Mouse (Mus musculus): ENCODE results near the gene Pax3. TPM values are rescaled to one million over a fixed set of nuclear protein-coding genes. Genes with fewer than 3 reads are reported as not detected.

Pax3 gene
- total and polyA plus RNA-seq, 2 experiments from 2014 or later = 0.19 to 0.40 TPM

GRCm38 (mm10) chr1:78155796-78156195 is 41.1 kb downstream of the Pax3 start:
- DNase-seq (no peak), ATAC-seq (no peak)
- Histone ChIP-seq H3K4me2 (ENCODE audit: low read depth) (no peak overlapping the region), H3K4me1 (ENCODE audit: insufficient read depth) (no peaks in the 10 kb centered on the region), H3K4me3 (ENCODE audit: low read depth, low read length) (no peak overlapping the region), H3K27ac (ENCODE audit: low read depth, low read length) (no peak overlapping the region), H3K9me3 (ENCODE audit: low read length) (no peaks in the 10 kb centered on the region), H3K36me3 (ENCODE audit: insufficient read depth) (no peaks in the 10 kb centered on the region), H3K27me3 (ENCODE audit: insufficient read depth, low read length) (peaks cover 69% of the 10 kb centered on the region), H3K9ac (no peak overlapping the region)
- TF ChIP-seq CTCF (IDR thresholded peaks at IDR 0.05; ENCODE audit: low read depth) = no peak
- WGBS = 82% methylated on average over 4 of the region's 4 CpGs

- no peak overlapping the region for H3K9ac ChIP-seq
- 52% methylated on average over 2 of the region's 2 CpGs for WGBS
- ATAC-seq = no peak
- no peak overlapping the region for H3K27ac ChIP-seq (ENCODE audit: low read depth, low read length)
- peaks cover 83% of the 10 kb centered on the region for H3K27me3 ChIP-seq (ENCODE audit: insufficient read depth, low read length)
- H3K36me3 ChIP-seq (ENCODE audit: insufficient read depth) = no peaks in the 10 kb centered on the region
- H3K4me2 ChIP-seq (ENCODE audit: low read depth) = no peak overlapping the region
- no peaks in the 10 kb centered on the region for H3K4me1 ChIP-seq (ENCODE audit: insufficient read depth)
- H3K9me3 ChIP-seq (ENCODE audit: low read length) = no peaks in the 10 kb centered on the region
- no peak overlapping the region for H3K4me3 ChIP-seq (ENCODE audit: low read depth, low read length)
- DNase-seq = no peak
- no peak for TF ChIP-seq CTCF (IDR thresholded peaks at IDR 0.05; ENCODE audit: low read depth)
Observed at GRCm38 (mm10) chr1:78148011-78148623, 48.8 kb downstream of the Pax3 start.

GRCm38 (mm10) chr1:78143403-78143802 is 53.5 kb downstream of the Pax3 start:
- Histone ChIP-seq H3K27ac (ENCODE audit: low read depth, low read length) (no peak overlapping the region), H3K4me1 (ENCODE audit: insufficient read depth) (no peaks in the 10 kb centered on the region), H3K4me2 (ENCODE audit: low read depth) (no peak overlapping the region), H3K4me3 (ENCODE audit: low read depth, low read length) (no peak overlapping the region), H3K9ac (no peak overlapping the region), H3K36me3 (ENCODE audit: insufficient read depth) (no peaks in the 10 kb centered on the region), H3K9me3 (ENCODE audit: low read length) (no peaks in the 10 kb centered on the region), H3K27me3 (ENCODE audit: insufficient read depth, low read length) (peaks cover 91% of the 10 kb centered on the region)
- WGBS = 10% methylated on average over 6 of the region's 6 CpGs
- TF ChIP-seq CTCF (IDR thresholded peaks at IDR 0.05; ENCODE audit: low read depth) = no peak
- peak; percentile 40 for DNase-seq
- no peak for ATAC-seq

GRCm38 (mm10) chr1:78142912-78143311 is 54.0 kb downstream of the Pax3 start:
- WGBS = 39% methylated on average over 6 of the region's 6 CpGs
- Histone ChIP-seq H3K4me3 (ENCODE audit: low read depth, low read length) (no peak overlapping the region), H3K27me3 (ENCODE audit: insufficient read depth, low read length) (peaks cover 91% of the 10 kb centered on the region), H3K4me2 (ENCODE audit: low read depth) (no peak overlapping the region), H3K36me3 (ENCODE audit: insufficient read depth) (no peaks in the 10 kb centered on the region), H3K9me3 (ENCODE audit: low read length) (no peaks in the 10 kb centered on the region), H3K4me1 (ENCODE audit: insufficient read depth) (no peaks in the 10 kb centered on the region), H3K9ac (no peak overlapping the region), H3K27ac (ENCODE audit: low read depth, low read length) (no peak overlapping the region)
- TF ChIP-seq CTCF (IDR thresholded peaks at IDR 0.05; ENCODE audit: low read depth) = no peak
- ATAC-seq (no peak), DNase-seq (no peak)

- Histone ChIP-seq H3K4me1 (ENCODE audit: insufficient read depth) (no peaks in the 10 kb centered on the region), H3K27me3 (ENCODE audit: insufficient read depth, low read length) (peaks cover 95% of the 10 kb centered on the region), H3K27ac (ENCODE audit: low read depth, low read length) (no peak overlapping the region), H3K36me3 (ENCODE audit: insufficient read depth) (no peaks in the 10 kb centered on the region), H3K4me3 (ENCODE audit: low read depth, low read length) (no peak overlapping the region), H3K9ac (no peak overlapping the region), H3K4me2 (ENCODE audit: low read depth) (no peak overlapping the region), H3K9me3 (ENCODE audit: low read length) (no peaks in the 10 kb centered on the region)
- DNase-seq (peak; percentile 62), ATAC-seq (no peak)
- 12% methylated on average over 9 of the region's 9 CpGs for WGBS
- no peak for TF ChIP-seq CTCF (IDR thresholded peaks at IDR 0.05; ENCODE audit: low read depth)
Observed at GRCm38 (mm10) chr1:78141741-78142501, 55.0 kb downstream of the Pax3 start.

GRCm38 (mm10) chr1:78141314-78141713 is 55.6 kb downstream of the Pax3 start:
- Histone ChIP-seq H3K27ac (ENCODE audit: low read depth, low read length) (no peak overlapping the region), H3K4me2 (ENCODE audit: low read depth) (no peak overlapping the region), H3K36me3 (ENCODE audit: insufficient read depth) (no peaks in the 10 kb centered on the region), H3K9ac (no peak overlapping the region), H3K4me3 (ENCODE audit: low read depth, low read length) (no peak overlapping the region), H3K9me3 (ENCODE audit: low read length) (no peaks in the 10 kb centered on the region), H3K4me1 (ENCODE audit: insufficient read depth) (no peaks in the 10 kb centered on the region), H3K27me3 (ENCODE audit: insufficient read depth, low read length) (peaks cover 95% of the 10 kb centered on the region)
- TF ChIP-seq CTCF (IDR thresholded peaks at IDR 0.05; ENCODE audit: low read depth) = no peak
- DNase-seq (no peak), ATAC-seq (no peak)
- 2% methylated on average over 7 of the region's 7 CpGs for WGBS

- WGBS = 2% methylated on average over 14 of the region's 14 CpGs
- Histone ChIP-seq H3K4me1 (ENCODE audit: insufficient read depth) (no peaks in the 10 kb centered on the region), H3K9ac (no peak overlapping the region), H3K9me3 (ENCODE audit: low read length) (no peaks in the 10 kb centered on the region), H3K4me3 (ENCODE audit: low read depth, low read length) (no peak overlapping the region), H3K27me3 (ENCODE audit: insufficient read depth, low read length) (peaks cover 92% of the 10 kb centered on the region), H3K27ac (ENCODE audit: low read depth, low read length) (no peak overlapping the region), H3K4me2 (ENCODE audit: low read depth) (no peak overlapping the region), H3K36me3 (ENCODE audit: insufficient read depth) (no peaks in the 10 kb centered on the region)
- DNase-seq = peak; percentile 58
- TF ChIP-seq CTCF (IDR thresholded peaks at IDR 0.05; ENCODE audit: low read depth) = no peak
- no peak for ATAC-seq
Observed at GRCm38 (mm10) chr1:78140505-78141303, 56.2 kb downstream of the Pax3 start.

All from forebrain, postnatal 0 days (tissue).